Comparison of ENCODE assay signal across 15 mouse cellular contexts in genomic region chr6:49150349-49151229, GRCm38 (mm10).
DNase-seq lines count a peak whose midpoint lies in the region; ATAC-seq and TF ChIP-seq lines count a peak whose summit lies in the region.
"Had no signal": no experiment of that assay in that cellular context is flagged by ENCODE, and none has a peak within 500 bp of the region (broad histone marks: within the 10 kb centered on the region; RNA-seq: fewer than 3 reads in every experiment).

No protein-coding gene starts in this region.

- TF ChIP-seq CTCF in liver, postnatal 0 days (IDR thresholded peaks at IDR 0.05; ENCODE audit: low read depth), result no peak

- H3K9me3 ChIP-seq in intestine, embryonic 15.5 days, result no peaks in the 10 kb centered on the region
- no peaks in the 10 kb centered on the region for H3K9me3 ChIP-seq in liver, postnatal 0 days (ENCODE audit: low read length)
- no peaks in the 10 kb centered on the region for H3K9me3 ChIP-seq in hindbrain, embryonic 10.5 days
- H3K9me3 ChIP-seq: embryonic facial prominence, embryonic 12.5 days; forebrain, embryonic 10.5 days; limb, embryonic 12.5 days; midbrain, embryonic 13.5 days had no signal

- H3K27me3 ChIP-seq in intestine, embryonic 15.5 days (replicated peaks), result no peaks in the 10 kb centered on the region
- no peaks in the 10 kb centered on the region for H3K27me3 ChIP-seq in liver, postnatal 0 days (ENCODE audit: insufficient read depth, low read length)
- H3K27me3 ChIP-seq in hindbrain, embryonic 10.5 days (ENCODE audit: insufficient read depth, poor library complexity, severe bottlenecking), result no peaks in the 10 kb centered on the region
- H3K27me3 ChIP-seq: embryonic facial prominence, embryonic 12.5 days; limb, embryonic 12.5 days; midbrain, embryonic 13.5 days had no signal

- H3K4me1 ChIP-seq in intestine, embryonic 15.5 days (replicated peaks), result 0 out of 2 replicates have a peak, but pooled peaks cover 14% of the 10 kb centered on the region
- H3K4me1 ChIP-seq in liver, postnatal 0 days (ENCODE audit: insufficient read depth), result peaks cover 16% of the 10 kb centered on the region; the same call in 1 of the 2 replicates
- peaks cover 10% of the 10 kb centered on the region for H3K4me1 ChIP-seq in hindbrain, embryonic 10.5 days (replicated peaks)
- H3K4me1 ChIP-seq: embryonic facial prominence, embryonic 12.5 days had no signal

- 0 out of 2 replicates have a peak, but pooled peaks have one; percentile 32 for TF ChIP-seq EP300 in liver, postnatal 0 days (IDR thresholded peaks at IDR 0.05; ENCODE audit: low read depth)

- no peak overlapping the region; the same call in 1 of the 2 replicates for H3K9ac ChIP-seq in intestine, embryonic 15.5 days
- H3K9ac ChIP-seq in liver, postnatal 0 days (replicated peaks), result peak overlapping the region; percentile 16; the same call in 1 of the 2 replicates
- H3K9ac ChIP-seq: embryonic facial prominence, embryonic 12.5 days; limb, embryonic 12.5 days; midbrain, embryonic 13.5 days had no signal

- peak; percentile 66 for ATAC-seq in intestine, embryonic 15.5 days
- peak; percentile 79 for ATAC-seq in liver, postnatal 0 days
- ATAC-seq in CD4-positive, CD25-positive, alpha-beta regulatory T cell, adult 4 months, result no peak

- WGBS in intestine, embryonic 15.5 days, result 62% methylated on average over 9 of the region's 9 CpGs
- WGBS in liver, postnatal 0 days (ENCODE audit: insufficient replicate concordance), result 55% methylated on average over 9 of the region's 9 CpGs
- WGBS in hindbrain, embryonic 10.5 days, result 85% methylated on average over 9 of the region's 9 CpGs

- DNase-seq in heart, adult 11 months, result peak; percentile 66
- DNase-seq in heart, postnatal 36 days, result no peak
- peak; percentile 30 for DNase-seq in kidney, postnatal 10 days
- peak; percentile 25 for DNase-seq in liver, postnatal 0 days
- no peak for DNase-seq in adrenal gland, postnatal 14 days
- no peak for DNase-seq in hindbrain, embryonic 10.5 days (ENCODE audit: low spot score)
- DNase-seq: adrenal gland, postnatal 25 days; cerebellum, postnatal 36 days had no signal

- intact Hi-C loops in heart, postnatal 36 days (cut with DNase I), result no loop called here

- peak overlapping the region; percentile 43 for H3K4me2 ChIP-seq in intestine, embryonic 15.5 days (replicated peaks)
- H3K4me2 ChIP-seq in liver, postnatal 0 days (ENCODE audit: low read depth, low read length), result 0 out of 2 replicates have a peak overlapping the region, but pooled peaks have one; percentile 26
- H3K4me2 ChIP-seq: embryonic facial prominence, embryonic 12.5 days; limb, embryonic 12.5 days; midbrain, embryonic 13.5 days had no signal

- H3K36me3 ChIP-seq in intestine, embryonic 15.5 days, result no peaks in the 10 kb centered on the region
- no peaks in the 10 kb centered on the region for H3K36me3 ChIP-seq in liver, postnatal 0 days (replicated peaks; ENCODE audit: insufficient read depth, low read length)
- H3K36me3 ChIP-seq in hindbrain, embryonic 10.5 days, result 0 out of 2 replicates have a peak, but pooled peaks cover 4% of the 10 kb centered on the region
- H3K36me3 ChIP-seq: embryonic facial prominence, embryonic 12.5 days had no signal

- H3K27ac ChIP-seq in intestine, embryonic 15.5 days, result peak overlapping the region; percentile 80
- H3K27ac ChIP-seq in liver, postnatal 0 days (ENCODE audit: low read depth), result peak overlapping the region; percentile 84
- no peak overlapping the region for H3K27ac ChIP-seq in hindbrain, embryonic 10.5 days
- H3K27ac ChIP-seq: forebrain, embryonic 10.5 days; limb, embryonic 12.5 days; macrophage; midbrain, embryonic 13.5 days had no signal

- no peak overlapping the region for H3K4me3 ChIP-seq in intestine, embryonic 15.5 days (replicated peaks)
- no peak overlapping the region for H3K4me3 ChIP-seq in liver, postnatal 0 days (ENCODE audit: low read depth, low read length)
- H3K4me3 ChIP-seq in hindbrain, embryonic 10.5 days, result no peak overlapping the region
- H3K4me3 ChIP-seq: embryonic facial prominence, embryonic 12.5 days; forebrain, embryonic 10.5 days; limb, embryonic 12.5 days; midbrain, embryonic 13.5 days had no signal

Comparison
In these comparisons a context has a peak if more than half of its experiments do, and no peak if none do; other contexts are left out.
1. DNase-seq: peak in heart, adult 11 months (single experiment), kidney, postnatal 10 days (single experiment) and liver, postnatal 0 days (single experiment); none in heart, postnatal 36 days (0 of 2), adrenal gland, postnatal 14 days (single experiment) and hindbrain, embryonic 10.5 days (single experiment).